Mouse (Mus musculus) cerebellum, adult 2 months (tissue): ENCODE data around the gene Fxr2.

Source experiments
- CTCF ChIP-seq: fragments of 200-500 bp; IDR thresholded peaks from 2 replicates; pipeline ENCODE4 v1.5.1; 2011; ENCODE audit warnings: low read depth, mild to moderate bottlenecking, control low read depth, low read length, moderate library complexity, borderline replicate concordance; ENCODE audit not compliant: insufficient read depth
- POLR2A ChIP-seq: fragments of 200-500 bp; IDR thresholded peaks from 2 replicates; pipeline ENCODE4 v1.6.1; 2011; ENCODE audit warnings: low read length, control low read depth, borderline replicate concordance; ENCODE audit not compliant: insufficient read depth

DNA sequence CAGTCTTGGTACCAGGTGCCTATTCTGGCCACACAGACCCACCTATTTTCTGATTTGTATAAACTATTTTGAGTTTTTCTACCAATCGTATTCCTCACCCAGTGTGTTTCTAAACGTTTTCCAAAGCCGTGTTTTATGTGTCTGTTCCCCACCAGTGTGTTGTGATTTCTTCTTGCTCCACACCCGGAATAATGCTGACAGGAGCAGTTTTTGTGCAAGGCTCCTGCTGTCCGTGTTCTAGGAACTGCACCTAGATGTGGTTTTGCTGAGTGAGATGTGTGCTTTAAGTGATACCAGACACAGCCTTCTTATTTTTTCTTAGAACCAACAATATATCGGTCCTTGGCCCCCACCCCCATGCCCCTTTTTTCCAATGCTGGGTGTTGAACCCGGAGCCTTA is 48.8 kb upstream of the Fxr2 start:
- TF ChIP-seq CTCF (no peak), POLR2A (no peak)
